Mouse (Mus musculus) retina, postnatal 7 days (tissue): Measurements from ENCODE around the gene Fez2.

ENCODE experiments used
- DNase-seq: peaks from one replicate; pipeline ENCODE4 v3.0.0-alpha.2; 2012; ENCODE audit warnings: low read depth, low spot score

Gene Fez2

GRCm38 (mm10) chr17:78408386-78408785 lies 9.6 kb downstream of the Fez2 start:
- no peak for DNase-seq

GRCm38 (mm10) chr17:78407581-78407980 lies 10.4 kb downstream of the Fez2 start:
- no peak for DNase-seq

- no peak for DNase-seq
These were observed 11.1 kb downstream of the Fez2 start for GRCm38 (mm10) chr17:78406854-78407253.

GRCm38 (mm10) chr17:78405336-78405735 lies 12.6 kb downstream of the Fez2 start:
- no peak for DNase-seq

- DNase-seq = no peak
These were observed 14.1 kb downstream of the Fez2 start for GRCm38 (mm10) chr17:78403804-78404203.

DNA sequence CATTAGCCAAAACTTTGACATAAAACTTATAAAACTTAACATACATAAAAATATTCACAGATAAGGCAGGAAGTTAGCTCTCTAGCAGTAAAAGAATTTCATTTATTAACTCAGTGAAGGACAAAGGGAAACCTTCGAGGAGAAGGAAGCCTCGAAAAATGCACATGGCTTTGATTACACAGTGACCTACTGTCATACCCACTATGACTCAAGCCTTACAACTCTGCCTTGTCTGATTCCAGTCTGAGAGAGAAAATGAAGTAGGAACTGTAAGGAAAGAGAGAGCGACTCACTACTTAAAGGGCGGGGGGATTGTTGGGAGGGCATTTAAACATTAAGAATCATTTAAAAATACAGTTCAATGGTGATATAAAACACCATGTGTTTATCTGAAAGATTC lies 14.7 kb downstream of the Fez2 start:
- no peak for DNase-seq

- DNase-seq = no peak
These were observed 15.8 kb downstream of the Fez2 start for GRCm38 (mm10) chr17:78402174-78402573.

DNA sequence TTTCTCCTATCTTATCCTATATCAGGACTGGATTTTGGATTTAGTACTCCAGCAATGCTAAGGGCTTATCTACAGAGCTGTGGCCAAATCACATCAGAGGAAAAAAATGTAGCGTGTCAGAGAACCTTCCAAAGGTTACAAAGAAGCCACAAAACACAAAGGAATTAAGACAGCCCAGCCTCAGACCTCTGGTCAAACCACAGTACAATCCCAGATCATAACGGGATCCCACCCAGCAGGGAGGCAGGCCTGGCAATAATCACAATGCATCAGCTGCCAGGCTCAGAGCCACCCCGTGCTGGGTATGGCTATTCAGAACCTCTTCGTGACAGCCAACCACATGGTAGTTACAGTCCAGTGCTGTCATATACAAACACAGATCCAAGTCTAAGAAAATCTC lies 16.2 kb downstream of the Fez2 start:
- DNase-seq = no peak

- no peak for DNase-seq
These were observed 16.6 kb downstream of the Fez2 start for GRCm38 (mm10) chr17:78401311-78401710.

- DNase-seq = no peak
These were observed 17.7 kb downstream of the Fez2 start for GRCm38 (mm10) chr17:78400130-78400840.

- no peak for DNase-seq
These were observed 25.4 kb downstream of the Fez2 start for GRCm38 (mm10) chr17:78392401-78393087.

- no peak for DNase-seq
These were observed 28.4 kb downstream of the Fez2 start for GRCm38 (mm10) chr17:78389573-78389972.

GRCm38 (mm10) chr17:78388101-78388847 lies 29.7 kb downstream of the Fez2 start:
- no peak for DNase-seq

DNA sequence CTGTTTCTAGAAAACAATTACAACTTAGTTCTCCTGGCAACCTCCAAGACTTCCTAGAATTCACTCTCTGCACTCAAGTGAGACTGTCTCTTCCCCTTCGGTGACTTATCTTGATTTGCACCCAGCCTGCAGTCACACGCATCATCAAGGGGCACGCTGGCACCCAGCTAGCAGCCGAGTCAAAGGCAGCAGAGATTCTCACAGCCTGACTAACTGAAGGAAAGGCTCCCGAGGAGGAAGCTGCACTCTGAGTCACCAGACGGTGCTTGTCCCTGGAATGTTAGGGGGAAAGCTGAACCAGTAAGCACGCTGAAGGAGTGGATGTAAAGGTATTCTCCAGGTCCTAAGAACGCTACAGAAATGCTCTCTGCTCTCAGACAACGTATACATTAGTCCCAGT lies 30.3 kb downstream of the Fez2 start:
- no peak for DNase-seq

GRCm38 (mm10) chr17:78382321-78382720 lies 35.6 kb downstream of the Fez2 start:
- no peak for DNase-seq

DNA sequence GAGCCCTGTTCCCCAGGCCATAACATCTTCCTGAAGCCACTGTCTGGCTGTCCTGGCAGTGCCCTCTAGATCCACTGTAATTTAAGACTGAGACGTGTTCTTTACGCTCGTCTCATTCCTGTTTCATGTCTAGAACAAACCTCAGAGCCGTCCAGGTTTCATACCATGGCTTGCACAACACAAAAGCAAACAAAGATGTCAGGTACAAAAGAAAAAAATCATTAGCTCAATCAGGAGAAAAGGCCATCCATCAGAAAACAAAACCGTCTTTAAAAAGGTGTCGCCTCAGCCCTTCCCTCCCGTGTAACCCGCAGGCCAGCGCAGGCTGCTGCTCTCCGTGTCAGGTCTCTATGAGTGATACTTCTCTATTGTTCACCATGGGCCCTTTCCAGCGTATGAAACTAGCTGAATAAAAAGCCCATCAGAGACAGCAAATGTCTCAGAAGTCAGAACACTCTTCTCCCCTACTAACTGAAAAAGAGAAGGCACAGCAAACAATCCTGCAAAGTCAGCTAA lies 38.2 kb downstream of the Fez2 start:
- DNase-seq = no peak

- DNase-seq = no peak
These were observed 38.7 kb downstream of the Fez2 start for GRCm38 (mm10) chr17:78379079-78379729.

DNA sequence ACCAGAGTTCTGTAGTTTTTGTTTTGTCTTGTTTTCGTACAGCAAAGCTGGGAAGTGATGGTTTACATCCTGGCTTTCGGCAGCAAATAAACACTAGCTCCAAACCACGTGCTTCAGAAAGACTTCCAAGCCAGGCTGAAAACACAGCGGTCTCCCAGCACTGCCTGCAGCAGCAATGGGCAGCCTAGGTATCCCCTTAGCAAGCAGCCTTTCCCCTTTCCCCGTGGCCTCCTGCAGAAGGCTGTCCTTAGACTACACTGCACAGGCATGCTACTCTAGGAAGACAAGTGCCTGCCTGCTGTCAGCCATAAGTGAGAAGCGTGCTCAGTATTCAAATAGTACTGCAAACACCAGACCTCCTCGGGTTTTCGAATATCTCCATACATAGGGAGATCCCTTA lies 41.4 kb downstream of the Fez2 start:
- no peak for DNase-seq

DNA sequence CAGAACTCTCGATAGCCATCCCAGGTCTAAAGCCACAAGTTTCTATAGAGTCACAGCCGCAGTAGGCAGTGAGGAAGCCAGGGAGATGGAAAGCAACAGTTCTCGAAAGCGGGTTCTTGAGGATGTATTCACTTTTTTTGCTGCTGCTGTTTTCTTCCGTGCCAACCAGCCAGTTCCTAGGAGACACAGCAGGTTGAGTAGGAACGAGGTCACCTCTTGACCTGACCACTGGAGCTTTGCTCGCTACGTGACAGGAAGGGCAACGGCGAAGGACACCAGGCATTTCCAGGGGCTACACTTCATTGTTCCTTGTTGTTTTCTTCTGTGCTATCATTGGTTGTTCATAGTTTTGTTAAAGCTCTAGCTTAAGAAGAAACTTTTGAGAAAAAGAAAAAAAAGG lies 43.2 kb downstream of the Fez2 start:
- no peak for DNase-seq

DNA sequence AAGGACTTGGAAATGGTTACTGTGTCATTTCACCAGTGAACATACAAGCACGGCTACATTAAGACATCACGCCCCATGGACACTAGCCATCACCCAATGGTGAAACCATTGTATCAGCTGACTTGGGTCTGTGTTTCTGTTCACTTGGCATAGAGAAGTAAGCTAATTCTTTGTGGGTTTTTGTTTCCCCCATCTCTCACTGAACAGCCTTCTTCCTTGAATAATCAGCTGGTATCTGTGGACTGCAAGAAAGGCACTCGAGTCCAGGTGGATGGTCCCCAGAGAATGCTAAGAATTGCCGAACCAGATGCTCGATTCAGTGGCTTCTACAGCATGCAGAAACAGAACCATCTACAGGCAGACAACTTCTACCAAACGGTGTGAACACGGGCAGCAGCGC lies 44.1 kb downstream of the Fez2 start:
- DNase-seq = no peak

DNA sequence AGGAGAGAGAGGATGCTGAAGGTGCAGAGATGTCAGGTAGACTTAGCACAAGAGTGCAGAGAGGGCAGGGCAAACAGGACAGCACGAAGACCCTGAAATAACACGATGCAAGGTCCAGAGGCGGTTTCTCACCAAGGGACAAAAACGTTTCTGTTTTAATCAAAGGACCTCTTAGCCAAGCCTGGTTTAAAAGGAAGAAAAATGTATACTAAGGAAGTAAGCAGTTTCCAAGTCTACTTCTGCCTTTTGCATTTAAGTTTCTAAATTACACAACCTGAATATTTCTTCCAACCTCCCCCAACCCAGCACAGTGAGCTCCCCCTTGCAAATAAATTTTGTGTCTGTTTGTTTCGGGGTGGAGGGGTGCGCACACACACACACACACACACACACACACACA lies 44.8 kb downstream of the Fez2 start:
- DNase-seq = no peak

- no peak for DNase-seq
These were observed 47.5 kb downstream of the Fez2 start for GRCm38 (mm10) chr17:78370445-78370844.
